Mouse (Mus musculus) kidney, postnatal 10 days (tissue): Measurements from ENCODE around the gene Upf1.

ENCODE experiments used
- DNase-seq: peaks from one replicate; pipeline ENCODE4 v3.0.0; 2021; ENCODE audit warnings: mixed read lengths

Upf1 gene

DNA sequence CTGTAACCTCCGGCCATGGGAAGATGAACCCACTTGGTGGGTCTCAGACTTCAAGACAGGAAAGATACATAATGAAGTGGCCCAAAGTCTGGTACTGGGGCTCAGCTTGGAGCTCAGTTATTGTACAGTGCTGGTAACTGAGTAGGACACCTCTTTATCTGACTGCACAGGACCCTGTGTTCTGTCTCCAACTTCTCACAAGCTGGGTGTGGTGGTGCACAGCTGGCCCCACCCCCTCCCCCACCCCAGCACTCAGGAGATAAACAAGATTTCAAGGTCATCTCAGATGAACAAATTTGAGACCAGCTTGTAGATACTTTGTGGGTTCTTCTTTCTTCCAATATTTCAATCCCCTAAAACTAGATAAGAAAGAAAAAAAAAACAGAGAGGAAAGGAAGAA is 3.0 kb upstream of the Upf1 start:
- no peak for DNase-seq

DNA sequence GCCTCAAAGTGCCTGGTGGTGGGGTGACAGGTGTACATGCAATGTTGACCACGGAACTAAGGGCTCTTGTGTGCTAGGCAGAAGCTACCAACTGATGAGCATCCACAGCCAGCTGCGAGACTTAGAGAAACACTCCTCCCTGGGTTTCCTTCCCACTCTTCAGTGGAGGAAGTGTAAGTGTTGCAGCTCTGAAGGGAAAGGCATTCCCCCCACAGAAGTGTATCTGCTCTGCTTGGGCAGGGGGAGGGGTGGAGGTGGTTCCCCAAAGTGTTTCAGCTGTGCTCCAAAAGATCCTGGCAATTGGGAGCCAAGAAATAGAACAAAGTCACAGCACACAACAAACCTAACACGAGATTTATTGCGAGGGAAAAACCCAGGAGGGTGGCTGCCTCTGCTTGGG is 926 bp upstream of the Upf1 start:
- DNase-seq, result no peak

DNA sequence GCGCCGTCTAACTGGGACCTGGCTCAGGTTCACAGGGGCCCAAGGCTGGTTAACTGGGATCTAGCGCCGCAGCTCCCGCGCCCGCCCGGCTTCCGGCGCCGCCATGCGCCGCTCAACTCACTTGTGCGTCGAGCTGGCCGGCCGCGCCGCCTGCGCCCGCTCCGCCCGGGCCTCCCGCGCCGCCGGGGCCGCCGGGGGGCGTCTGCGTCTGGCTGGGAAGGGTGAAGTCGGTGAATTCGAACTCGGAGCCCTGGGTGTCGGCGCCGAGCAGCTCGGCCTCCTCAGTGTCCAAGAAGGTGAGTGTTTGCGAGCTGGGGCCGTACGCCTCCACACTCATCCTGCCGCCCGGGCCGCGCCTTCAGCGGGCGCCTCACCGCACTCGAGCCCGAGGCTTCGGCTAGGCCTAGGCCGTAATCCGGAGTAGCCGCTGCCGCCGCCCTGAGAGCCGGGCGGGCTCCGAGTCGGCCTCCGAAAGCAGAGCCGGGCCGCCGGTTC is 374 bp downstream of the Upf1 start:
- DNase-seq, result peak; percentile 61

DNA sequence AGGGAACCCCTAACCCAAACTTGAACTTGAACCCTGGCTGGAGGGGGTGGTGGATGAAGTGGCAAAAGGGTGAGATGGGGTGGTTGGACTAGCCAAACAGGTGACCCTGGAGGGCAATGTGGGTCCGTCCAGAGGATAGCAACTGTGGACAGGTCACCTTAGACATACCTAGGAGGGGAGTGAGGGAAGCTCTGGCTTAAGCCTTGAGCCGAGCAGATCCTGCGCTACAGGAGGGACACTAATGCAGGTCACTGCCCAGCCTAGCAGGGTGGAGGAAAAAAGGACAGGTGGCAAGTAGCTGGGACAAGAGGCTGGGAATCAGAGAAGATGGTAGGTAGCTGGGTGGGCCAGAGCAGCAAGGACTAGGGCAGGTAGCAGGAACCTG is 1.1 kb downstream of the Upf1 start:
- DNase-seq, result no peak

DNA sequence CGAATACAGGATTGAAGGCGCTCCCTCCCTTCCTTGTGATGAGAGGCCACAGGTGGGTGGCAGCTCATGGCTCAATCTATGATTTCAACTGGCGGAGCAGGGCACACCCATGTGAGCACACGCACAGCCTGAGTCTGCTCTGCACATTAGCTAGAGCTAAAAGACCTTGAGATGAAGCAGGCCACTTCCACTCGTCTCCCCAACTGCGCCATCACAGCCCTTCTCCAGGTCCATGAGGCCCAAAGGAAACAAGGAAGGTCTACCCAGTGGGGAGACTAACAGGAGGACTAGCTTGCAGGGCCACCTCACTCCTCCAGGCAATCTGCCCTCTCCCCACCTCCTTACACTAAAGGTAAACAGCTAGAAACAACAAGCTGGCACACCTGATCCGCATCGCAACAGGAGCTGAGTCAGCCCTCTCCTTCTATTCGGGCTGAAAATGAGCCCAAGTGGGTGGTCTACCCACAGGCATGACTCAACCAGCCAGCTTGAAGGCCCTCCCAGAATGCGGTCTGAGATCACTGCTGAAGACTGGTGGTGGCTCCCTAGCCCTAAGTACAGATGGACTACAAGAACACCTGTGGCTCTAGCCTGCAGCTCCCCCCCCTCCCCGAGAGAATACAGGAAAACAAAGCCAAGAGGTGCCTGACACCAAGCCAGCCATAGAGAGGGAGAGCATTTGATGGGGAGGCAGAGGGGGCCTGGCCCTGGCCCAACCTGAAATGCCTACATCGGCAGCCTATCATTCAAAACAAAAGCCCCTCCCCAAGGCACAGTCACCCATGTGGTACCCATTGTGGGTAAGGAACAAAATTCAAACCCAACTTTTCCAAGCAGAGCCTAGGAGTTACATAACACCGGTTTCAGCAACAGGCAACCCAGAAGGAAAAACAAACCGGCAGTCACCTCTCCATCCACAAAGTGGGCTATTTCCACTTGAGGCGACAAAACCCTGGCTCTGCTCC is 1.8 kb downstream of the Upf1 start:
- no peak for DNase-seq

DNA sequence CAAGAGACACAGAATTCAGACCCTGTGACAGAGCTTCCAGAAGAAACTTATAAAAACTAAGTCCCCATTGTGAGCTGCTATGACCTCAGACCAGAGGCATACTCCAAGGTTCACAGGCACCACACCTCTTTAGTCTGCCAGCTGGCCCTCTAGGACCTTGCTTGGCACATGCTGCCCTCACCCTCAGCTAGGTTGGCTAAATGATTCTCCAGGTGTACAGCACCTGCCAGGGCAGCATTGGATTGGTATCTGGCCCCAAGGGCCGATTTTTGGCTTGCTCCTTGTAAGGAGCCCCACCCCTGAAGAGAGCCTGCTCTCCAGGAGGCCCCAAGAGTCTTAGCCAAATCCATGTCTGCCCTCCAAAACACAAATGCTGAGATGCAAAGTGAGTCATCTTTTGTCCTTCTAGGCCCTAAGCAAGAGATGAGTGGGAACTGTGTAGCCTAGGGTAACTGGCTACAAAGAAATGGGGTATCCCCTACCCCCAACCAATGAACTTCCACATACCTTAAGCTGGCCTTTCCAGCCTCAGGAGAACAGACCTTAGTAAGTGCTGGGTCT is 5.1 kb downstream of the Upf1 start:
- no peak for DNase-seq

DNA sequence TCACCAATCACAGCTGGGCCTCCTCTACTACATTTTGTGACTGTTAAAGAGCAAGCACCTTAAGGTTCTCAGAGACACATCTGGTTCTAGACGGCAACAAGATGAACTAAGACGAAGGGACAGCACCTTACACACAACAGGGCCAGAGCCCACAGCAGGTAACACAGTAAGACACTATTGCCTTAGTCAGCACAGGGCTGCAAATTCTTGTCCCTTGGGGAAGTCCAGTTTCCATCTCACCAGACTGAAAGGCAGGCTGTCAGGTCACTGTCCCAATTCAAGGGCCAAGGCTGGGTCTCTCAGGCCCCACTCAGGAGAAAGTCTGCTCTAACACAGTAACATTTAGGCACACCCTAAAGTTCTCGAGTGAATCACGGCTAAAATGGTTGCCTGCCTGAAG is 5.6 kb downstream of the Upf1 start:
- no peak for DNase-seq

DNA sequence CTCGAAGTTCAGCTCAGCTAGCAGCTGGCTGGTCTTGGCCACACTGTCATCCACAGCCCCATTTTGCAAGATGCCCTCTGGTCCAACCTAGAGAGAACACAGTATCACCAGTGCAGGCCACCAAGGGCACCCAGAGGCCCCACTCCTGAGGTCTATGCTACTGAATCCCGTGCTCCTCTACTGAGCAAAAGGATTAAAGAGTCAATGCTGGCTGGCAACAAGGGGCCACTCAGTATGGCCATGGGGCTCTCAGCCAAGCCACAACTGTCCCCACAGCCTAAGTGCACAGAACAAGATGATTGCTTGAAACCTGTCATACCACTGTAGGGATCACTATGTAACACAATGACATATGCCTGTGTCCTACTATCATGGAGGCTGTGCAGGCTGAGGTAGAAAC is 8.8 kb downstream of the Upf1 start:
- DNase-seq, result no peak

DNA sequence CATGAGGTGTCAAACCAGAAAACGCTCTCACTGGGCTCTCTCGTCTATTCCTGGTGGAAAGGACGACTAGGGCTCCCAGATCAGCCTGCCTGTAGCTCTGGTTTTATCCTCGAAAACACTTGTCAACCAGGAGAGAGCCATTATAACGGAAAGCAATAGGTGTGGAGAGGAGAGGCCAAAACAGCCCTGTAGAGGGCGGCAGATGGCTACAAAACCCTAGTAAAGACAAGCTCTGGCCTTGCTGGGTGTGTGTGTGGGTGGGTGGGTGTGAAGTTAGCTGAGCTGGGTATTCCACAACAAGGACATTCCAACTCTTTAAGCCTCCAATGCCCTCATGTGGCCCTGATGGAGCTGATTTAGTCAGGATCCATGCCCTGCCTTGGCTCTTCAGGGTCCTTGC is 9.4 kb downstream of the Upf1 start:
- peak; percentile 61 for DNase-seq

DNA sequence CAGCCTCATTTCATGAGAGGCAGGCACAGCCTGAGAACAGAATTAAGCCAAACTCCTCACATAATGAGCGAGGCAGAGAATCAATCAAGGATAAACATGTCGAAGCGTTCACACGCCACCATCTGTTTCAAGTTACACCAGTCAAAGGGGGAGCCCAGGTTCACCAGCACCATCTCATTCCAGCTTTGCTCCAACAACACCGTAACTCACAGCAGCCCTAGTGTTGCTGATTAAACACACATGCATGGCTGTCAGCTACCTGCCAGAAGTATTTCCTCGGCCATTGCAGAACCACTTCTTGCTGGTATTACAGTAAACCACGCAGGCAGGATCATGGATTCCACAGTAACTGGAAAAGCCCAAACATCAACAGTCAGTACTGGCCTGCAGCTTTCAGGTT is 10.0 kb downstream of the Upf1 start:
- DNase-seq, result no peak

DNA sequence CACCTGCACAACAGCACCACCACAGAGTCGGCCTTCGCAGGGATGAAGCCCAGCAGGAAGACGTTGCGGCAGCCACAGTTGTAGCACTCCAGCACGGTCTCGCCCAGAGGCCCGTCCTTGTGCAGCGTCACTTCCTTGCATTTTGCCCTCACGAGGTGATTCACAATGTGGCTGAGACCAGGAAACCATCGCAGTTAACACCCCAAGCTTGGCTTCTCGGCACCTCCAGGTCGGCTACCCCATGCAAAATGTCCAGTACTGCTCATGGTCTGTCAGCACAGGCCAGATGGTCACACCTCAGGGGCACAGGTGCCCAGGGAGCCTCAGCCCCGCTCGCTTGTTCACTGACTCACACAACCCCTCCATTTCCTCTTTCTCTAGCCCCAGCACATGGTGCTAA is 11.1 kb downstream of the Upf1 start:
- no peak for DNase-seq

DNA sequence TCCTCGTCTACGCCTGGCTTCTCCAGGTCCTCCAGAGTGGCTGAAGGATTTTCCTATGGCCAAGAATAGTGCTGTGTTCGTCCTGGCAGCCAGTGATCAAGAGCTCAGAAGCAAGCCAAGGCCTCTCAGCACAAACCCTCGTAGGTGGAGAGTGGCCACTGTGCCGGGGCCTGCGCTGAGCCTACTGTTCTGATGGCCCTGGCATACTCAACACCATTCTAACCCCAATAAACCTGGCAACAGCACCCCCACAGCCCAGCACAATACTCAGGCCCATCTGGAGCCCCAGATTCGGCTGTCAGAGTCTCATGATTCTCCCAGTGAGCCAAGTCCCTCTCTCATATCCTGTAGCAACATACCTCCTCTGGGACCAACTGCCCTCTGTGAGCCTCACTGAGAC is 12.4 kb downstream of the Upf1 start:
- DNase-seq, result no peak

DNA sequence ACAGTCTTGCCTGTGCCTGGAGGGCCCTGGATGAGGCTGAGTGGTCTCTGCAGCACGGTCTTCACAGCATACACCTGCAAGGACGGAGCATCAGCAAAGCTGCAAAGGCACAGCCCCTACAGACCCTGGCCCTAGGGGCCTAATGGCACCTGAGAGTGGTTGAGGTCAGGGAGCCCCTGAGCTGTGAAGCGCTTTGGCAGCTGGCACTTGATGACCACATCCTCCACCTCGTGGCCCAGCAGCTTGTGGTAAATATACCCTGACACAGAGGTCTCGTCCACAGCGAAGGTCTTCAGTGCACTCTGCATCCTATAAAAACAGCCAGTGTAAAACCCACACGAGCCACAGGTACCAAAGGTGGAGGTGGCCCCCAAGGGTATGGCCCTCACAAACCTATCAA is 14.1 kb downstream of the Upf1 start:
- DNase-seq, result no peak

DNA sequence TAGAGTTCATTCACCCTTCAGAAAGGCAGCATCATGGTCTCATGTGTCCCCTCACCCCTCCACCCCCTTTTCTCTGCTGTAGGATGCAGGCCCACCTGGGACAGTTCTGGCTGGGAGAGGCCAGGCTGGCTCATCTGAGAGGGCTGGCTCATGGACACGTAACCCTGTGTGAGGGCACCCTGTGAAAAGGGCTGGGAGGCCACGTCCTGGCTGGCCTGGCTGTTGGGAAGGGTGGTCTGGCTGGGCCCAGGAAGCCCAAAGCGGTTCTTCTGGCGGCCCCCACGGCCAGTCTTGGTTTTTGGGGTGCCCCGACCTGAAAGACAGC is 20.2 kb downstream of the Upf1 start:
- no peak for DNase-seq

DNA sequence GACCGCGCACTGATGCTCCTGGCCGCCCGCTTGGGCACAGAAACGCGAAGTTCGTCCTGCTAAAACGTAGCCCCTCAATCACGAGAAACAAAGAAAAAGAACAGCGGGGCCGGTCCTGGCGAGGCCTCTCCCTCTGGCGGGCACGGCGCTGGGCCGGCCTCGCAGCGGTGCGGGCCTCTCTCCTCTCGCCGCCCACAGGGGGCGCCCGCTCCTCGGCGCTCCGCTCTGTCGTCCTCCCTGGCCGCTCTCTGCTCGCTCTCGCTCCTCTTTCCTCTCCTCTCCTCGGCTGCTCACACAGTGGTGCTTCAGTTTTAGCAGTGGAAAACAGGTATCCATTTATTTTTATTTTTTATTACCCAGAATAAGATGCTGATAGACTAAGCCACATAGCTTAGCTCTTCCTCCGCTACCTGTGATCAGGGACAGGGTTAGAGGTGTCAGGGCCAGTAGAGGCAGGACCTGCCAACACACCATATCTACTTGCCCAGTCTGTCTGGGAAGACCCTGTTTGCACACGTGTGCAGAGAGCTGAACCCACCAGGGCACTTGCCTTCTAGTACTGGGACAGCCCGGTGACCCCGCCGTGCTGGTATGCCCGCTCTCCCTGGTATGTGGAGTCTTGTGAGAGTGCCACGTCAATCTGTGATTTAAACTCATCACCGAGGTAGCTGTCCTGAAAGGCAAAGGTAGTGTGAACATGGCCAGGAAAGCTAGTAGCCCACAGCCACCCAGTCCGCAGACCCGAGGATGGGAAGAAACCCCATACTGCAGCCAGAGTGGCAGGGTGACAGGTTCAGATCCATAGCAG is 20.8 kb downstream of the Upf1 start:
- peak; percentile 83 for DNase-seq

DNA sequence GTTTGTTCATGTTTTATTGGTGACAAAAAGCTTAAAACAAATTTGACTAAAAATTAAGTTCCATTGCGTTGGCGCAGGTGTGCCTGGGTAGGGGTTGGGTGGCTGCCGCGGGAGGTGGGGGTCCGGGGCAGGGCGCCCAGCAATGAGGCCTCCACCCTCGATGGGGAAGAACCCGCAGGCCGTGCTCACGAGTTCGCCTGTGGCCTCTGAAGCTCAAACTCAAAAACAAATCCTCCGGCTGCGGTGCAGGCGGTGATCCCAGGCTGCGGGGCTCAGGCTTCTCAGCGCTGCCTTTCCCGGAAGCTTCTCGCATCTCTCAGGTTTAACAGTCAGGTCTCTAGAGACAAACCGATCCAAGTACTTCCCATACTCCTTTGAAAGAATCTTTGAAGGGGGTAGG is 21.6 kb downstream of the Upf1 start:
- DNase-seq, result no peak

DNA sequence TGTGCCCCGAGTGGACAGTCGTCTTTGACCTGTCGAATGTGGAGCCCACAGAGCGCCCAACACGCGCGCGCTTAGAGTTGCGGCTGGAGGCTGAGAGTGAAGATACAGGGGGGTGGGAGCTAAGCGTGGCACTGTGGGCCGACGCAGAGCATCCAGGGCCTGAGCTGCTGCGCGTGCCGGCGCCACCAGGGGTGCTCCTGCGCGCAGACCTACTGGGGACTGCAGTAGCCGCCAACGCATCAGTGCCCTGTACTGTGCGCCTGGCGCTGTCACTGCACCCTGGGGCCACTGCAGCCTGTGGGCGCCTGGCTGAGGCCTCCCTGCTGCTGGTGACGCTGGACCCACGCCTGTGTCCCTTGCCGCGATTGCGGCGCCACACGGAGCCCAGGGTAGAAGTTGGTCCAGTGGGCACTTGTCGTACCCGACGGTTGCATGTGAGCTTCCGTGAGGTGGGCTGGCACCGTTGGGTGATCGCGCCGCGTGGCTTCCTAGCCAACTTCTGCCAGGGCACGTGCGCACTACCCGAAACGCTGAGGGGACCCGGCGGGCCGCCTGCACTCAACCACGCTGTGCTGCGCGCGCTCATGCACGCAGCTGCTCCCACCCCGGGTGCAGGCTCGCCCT is 22.2 kb downstream of the Upf1 start:
- DNase-seq, result peak; percentile 72

DNA sequence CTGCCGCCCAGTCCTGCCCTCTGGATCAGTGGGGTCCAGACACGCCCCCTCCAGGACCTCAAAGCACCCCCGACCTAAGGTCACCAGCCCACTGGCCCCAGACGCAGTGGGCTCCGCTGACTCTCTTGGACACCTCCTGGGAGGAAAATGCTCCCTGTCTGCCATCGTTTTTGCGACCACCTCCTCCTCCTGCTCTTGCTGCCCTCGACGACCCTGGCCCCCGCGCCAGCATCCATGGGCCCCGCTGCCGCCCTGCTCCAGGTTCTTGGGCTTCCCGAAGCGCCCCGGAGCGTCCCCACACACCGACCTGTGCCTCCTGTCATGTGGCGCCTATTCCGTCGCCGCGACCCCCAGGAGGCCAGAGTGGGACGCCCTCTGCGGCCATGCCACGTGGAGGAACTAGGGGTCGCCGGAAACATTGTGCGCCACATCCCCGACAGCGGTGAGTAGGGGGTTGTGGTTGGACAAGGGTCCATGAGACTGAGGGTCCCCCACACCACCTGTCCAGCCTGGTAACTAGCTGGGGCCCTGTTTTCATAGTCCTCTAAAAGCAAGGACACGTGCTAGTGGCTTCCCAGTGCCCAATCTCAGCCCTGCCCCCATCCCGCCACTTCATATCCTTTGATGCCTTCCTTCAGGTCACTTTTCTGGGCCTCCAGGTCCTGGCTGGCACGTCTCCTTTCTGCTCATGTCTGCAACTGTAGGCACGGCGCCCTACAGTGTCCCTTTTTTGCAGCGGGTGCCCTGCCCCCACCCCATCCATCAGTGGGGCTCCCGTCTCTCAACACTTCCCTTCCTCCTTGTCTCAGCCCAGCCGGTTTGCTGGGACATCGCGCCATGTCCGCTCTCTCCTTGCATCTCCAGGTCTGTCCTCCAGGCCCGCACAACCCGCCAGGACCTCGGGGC is 23.0 kb downstream of the Upf1 start:
- DNase-seq, result no peak

DNA sequence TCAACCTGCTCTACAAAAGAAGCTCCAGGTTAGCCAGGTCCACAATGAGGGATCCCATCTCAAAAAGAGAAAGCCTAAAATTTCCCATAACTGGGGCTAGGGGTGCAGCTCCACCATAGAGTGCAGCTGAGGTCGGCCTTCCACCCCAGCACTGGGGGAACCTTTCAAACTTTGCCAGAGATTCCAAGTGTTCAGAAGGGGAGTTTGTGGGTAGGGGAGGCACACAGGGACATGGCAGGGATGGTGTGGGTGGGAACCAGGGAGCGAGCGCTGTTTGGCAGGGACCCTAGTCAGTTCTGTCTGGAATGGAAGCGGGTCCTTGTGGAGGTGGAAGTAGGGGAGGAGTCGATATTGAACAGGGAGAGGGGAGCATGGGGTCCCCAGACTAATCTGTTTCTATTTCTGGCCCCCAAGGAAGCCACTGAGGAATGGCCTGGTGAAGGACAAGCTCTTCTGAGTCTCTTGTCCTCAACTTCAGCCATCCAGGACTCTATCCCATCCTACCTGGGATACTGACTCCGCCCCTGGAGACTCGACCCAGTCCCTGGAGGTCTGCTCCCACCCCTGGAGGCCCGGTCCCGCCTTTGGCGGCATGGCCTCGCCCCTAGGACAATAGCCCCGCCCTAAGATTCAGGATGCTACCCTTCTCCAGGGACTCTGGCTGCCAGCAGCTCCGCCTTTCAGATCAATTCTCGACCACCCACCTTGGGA is 23.8 kb downstream of the Upf1 start, which contains the start of gene Gdf1:
TSS of gene Gdf1 (plus strand) at position 694 of the 711 bp plus-strand sequence.
- no peak for DNase-seq

DNA sequence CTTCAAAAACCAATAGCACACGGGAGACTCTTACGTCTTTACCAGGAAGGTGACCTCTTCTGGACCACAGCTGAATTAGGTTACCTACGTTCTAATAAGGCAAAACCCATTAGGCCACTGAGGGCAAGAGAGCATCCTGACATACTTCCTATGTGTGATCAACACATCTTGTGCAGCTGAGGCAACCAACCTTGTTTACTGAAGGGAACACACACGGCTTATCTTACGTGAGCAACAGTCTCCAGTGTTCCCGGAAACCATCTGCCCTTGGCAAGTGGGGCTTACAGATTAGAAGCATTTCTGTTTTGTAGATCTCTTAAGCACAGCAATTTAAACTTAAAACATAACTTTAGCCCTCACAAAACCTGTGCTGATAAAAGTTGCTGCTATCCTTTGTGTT is 25.6 kb downstream of the Upf1 start:
- no peak for DNase-seq

DNA sequence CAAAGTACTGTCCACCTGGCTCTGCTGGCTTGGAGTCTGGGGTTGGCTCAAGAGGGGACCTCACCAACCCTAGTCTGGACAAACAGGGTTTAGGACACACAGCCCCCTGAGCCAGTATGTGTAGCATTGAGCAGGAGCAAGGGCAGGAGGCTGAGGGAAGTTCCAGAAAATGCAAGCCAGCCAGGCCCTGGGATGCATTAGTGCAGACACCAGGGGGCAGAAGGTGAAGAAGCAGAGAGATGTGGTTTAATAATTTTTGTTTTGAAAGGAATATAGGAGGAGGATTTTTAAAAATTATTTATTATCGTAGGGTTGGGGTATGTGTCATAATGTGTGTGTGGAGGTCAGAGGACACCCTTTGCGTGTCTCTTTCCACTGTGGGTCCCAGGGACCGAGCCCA is 29.4 kb downstream of the Upf1 start:
- no peak for DNase-seq
